Mouse (Mus musculus): ENCODE data around the gene Cebpg. TPM values are rescaled to one million over a fixed set of nuclear protein-coding genes. Genes with fewer than 3 reads are reported as not detected.

The Cebpg gene
- polyA plus RNA-seq, 1 experiment from 2014 or later: 30.5 TPM

- no peak for ATAC-seq (ENCODE audit: low FRiP score, low read depth)
- no peaks in the 10 kb centered on the region for H3K4me1 ChIP-seq (replicated peaks)
- no peak overlapping the region for H3K4me2 ChIP-seq
- no peaks in the 10 kb centered on the region for H3K36me3 ChIP-seq
- H3K9me3 ChIP-seq: no peaks in the 10 kb centered on the region
- no peak overlapping the region for H3K27ac ChIP-seq (replicated peaks)
- no peak overlapping the region for H3K9ac ChIP-seq
- no peak overlapping the region for H3K4me3 ChIP-seq
- no peaks in the 10 kb centered on the region for H3K27me3 ChIP-seq
- WGBS: 68% methylated on average over 3 of the region's 3 CpGs
These were observed 9.6 kb upstream of the Cebpg start for GRCm38 (mm10) chr7:35065958-35066357.

- no peak overlapping the region for H3K4me2 ChIP-seq
- no peaks in the 10 kb centered on the region for H3K36me3 ChIP-seq
- no peak overlapping the region for H3K9ac ChIP-seq
- no peaks in the 10 kb centered on the region for H3K9me3 ChIP-seq
- no peaks in the 10 kb centered on the region for H3K27me3 ChIP-seq
- no peaks in the 10 kb centered on the region for H3K4me1 ChIP-seq (replicated peaks)
- 69% methylated on average over 14 of the region's 14 CpGs for WGBS
- no peak for ATAC-seq (ENCODE audit: low FRiP score, low read depth)
- no peak overlapping the region for H3K4me3 ChIP-seq
- H3K27ac ChIP-seq (replicated peaks): no peak overlapping the region
These were observed 8.2 kb upstream of the Cebpg start for GRCm38 (mm10) chr7:35064286-35065258.

GRCm38 (mm10) chr7:35059467-35059866 is 3.1 kb upstream of the Cebpg start:
- Histone ChIP-seq H3K4me3 (no peak overlapping the region), H3K9ac (no peak overlapping the region), H3K36me3 (no peaks in the 10 kb centered on the region), H3K4me2 (no peak overlapping the region), H3K4me1 (replicated peaks) (peaks cover 16% of the 10 kb centered on the region), H3K9me3 (no peaks in the 10 kb centered on the region), H3K27me3 (no peaks in the 10 kb centered on the region), H3K27ac (replicated peaks) (no peak overlapping the region)
- ATAC-seq (ENCODE audit: low FRiP score, low read depth): no peak
- 76% methylated on average over 5 of the region's 5 CpGs for whole genome bisulfite sequencing

GRCm38 (mm10) chr7:35058329-35058728 is 2.0 kb upstream of the Cebpg start:
- H3K36me3 ChIP-seq: no peaks in the 10 kb centered on the region
- no peak overlapping the region for H3K4me3 ChIP-seq
- H3K9me3 ChIP-seq: no peaks in the 10 kb centered on the region
- H3K4me1 ChIP-seq (replicated peaks): peaks cover 25% of the 10 kb centered on the region
- WGBS: 86% methylated on average over 1 of the region's 1 CpGs
- no peak overlapping the region for H3K27ac ChIP-seq (replicated peaks)
- ATAC-seq (ENCODE audit: low FRiP score, low read depth): no peak
- H3K4me2 ChIP-seq: no peak overlapping the region
- no peaks in the 10 kb centered on the region for H3K27me3 ChIP-seq
- H3K9ac ChIP-seq: no peak overlapping the region

- ATAC-seq (ENCODE audit: low FRiP score, low read depth): no peak
- H3K4me2 ChIP-seq: no peak overlapping the region
- H3K36me3 ChIP-seq: no peaks in the 10 kb centered on the region
- H3K4me3 ChIP-seq: no peak overlapping the region
- H3K27me3 ChIP-seq: no peaks in the 10 kb centered on the region
- H3K9me3 ChIP-seq: no peaks in the 10 kb centered on the region
- 83% methylated on average over 4 of the region's 4 CpGs for WGBS
- peaks cover 29% of the 10 kb centered on the region for H3K4me1 ChIP-seq (replicated peaks)
- H3K9ac ChIP-seq: no peak overlapping the region
- H3K27ac ChIP-seq (replicated peaks): no peak overlapping the region
These were observed 1.2 kb upstream of the Cebpg start for GRCm38 (mm10) chr7:35057569-35057968.

- peak; percentile 13; the same call in 1 of the 2 replicates for ATAC-seq (ENCODE audit: low FRiP score, low read depth)
- H3K36me3 ChIP-seq: no peaks in the 10 kb centered on the region
- WGBS: 22% methylated on average over 10 of the region's 10 CpGs
These were observed 626 bp upstream of the Cebpg start for GRCm38 (mm10) chr7:35056999-35057398.

GRCm38 (mm10) chr7:35055619-35056435 is 546 bp downstream of the Cebpg start:
- Histone ChIP-seq H3K27ac (replicated peaks) (peak overlapping the region; percentile 93), H3K4me3 (peak overlapping the region; percentile 99), H3K9ac (peak overlapping the region; percentile 97), H3K4me1 (replicated peaks) (peaks cover 29% of the 10 kb centered on the region), H3K36me3 (no peaks in the 10 kb centered on the region), H3K27me3 (no peaks in the 10 kb centered on the region), H3K9me3 (no peaks in the 10 kb centered on the region), H3K4me2 (peak overlapping the region; percentile 80)
- ATAC-seq (ENCODE audit: low FRiP score, low read depth): peak; percentile 91
- under 1% methylated on average over 60 of the region's 77 CpGs for WGBS

More at GRCm38 (mm10) chr7:35056999-35057398, 626 bp upstream of the Cebpg start:
- Histone ChIP-seq H3K27me3 (no peaks in the 10 kb centered on the region), H3K9me3 (no peaks in the 10 kb centered on the region), H3K9ac (peak overlapping the region; percentile 97; the same call in 1 of the 2 replicates), H3K4me3 (peak overlapping the region; percentile 99), H3K4me2 (peak overlapping the region; percentile 80), H3K4me1 (replicated peaks) (peaks cover 29% of the 10 kb centered on the region), H3K27ac (replicated peaks) (peak overlapping the region; percentile 93; the same call in 1 of the 2 replicates)

- no peak for ATAC-seq (ENCODE audit: low FRiP score, low read depth)
- H3K4me3 ChIP-seq: peak overlapping the region; percentile 99
- H3K27me3 ChIP-seq: no peaks in the 10 kb centered on the region
- 48% methylated on average over 2 of the region's 2 CpGs for WGBS
- peaks cover 33% of the 10 kb centered on the region for H3K4me1 ChIP-seq (replicated peaks)
- H3K27ac ChIP-seq (replicated peaks): peak overlapping the region; percentile 93
- peak overlapping the region; percentile 97 for H3K9ac ChIP-seq
- H3K9me3 ChIP-seq: no peaks in the 10 kb centered on the region
- no peaks in the 10 kb centered on the region for H3K36me3 ChIP-seq
- peak overlapping the region; percentile 80 for H3K4me2 ChIP-seq
These were observed 1.3 kb downstream of the Cebpg start for GRCm38 (mm10) chr7:35054977-35055618.

GRCm38 (mm10) chr7:35054286-35054685 is 2.1 kb downstream of the Cebpg start:
- no peaks in the 10 kb centered on the region; the same call in 1 of the 2 replicates for H3K36me3 ChIP-seq
- H3K4me1 ChIP-seq (replicated peaks): peaks cover 33% of the 10 kb centered on the region
- no peaks in the 10 kb centered on the region for H3K27me3 ChIP-seq
- H3K4me3 ChIP-seq: no peak overlapping the region
- H3K9ac ChIP-seq: no peak overlapping the region
- H3K27ac ChIP-seq (replicated peaks): no peak overlapping the region
- H3K9me3 ChIP-seq: no peaks in the 10 kb centered on the region
- peak overlapping the region; percentile 80 for H3K4me2 ChIP-seq
- WGBS: 79% methylated on average over 1 of the region's 1 CpGs
- no peak for ATAC-seq (ENCODE audit: low FRiP score, low read depth)

- Histone ChIP-seq H3K4me2 (no peak overlapping the region), H3K9me3 (no peaks in the 10 kb centered on the region), H3K4me1 (replicated peaks) (peaks cover 33% of the 10 kb centered on the region), H3K27me3 (no peaks in the 10 kb centered on the region), H3K36me3 (no peaks in the 10 kb centered on the region; the same call in 1 of the 2 replicates), H3K9ac (no peak overlapping the region), H3K27ac (replicated peaks) (no peak overlapping the region), H3K4me3 (no peak overlapping the region)
- WGBS: 90% methylated on average over 3 of the region's 3 CpGs
- ATAC-seq (ENCODE audit: low FRiP score, low read depth): no peak
These were observed 3.2 kb downstream of the Cebpg start for GRCm38 (mm10) chr7:35053161-35053560.

- Histone ChIP-seq H3K4me1 (replicated peaks) (peaks cover 27% of the 10 kb centered on the region), H3K4me2 (no peak overlapping the region), H3K9me3 (no peaks in the 10 kb centered on the region), H3K27me3 (no peaks in the 10 kb centered on the region), H3K36me3 (peaks cover 13% of the 10 kb centered on the region), H3K4me3 (no peak overlapping the region), H3K9ac (no peak overlapping the region), H3K27ac (replicated peaks) (no peak overlapping the region)
- 83% methylated on average over 12 of the region's 12 CpGs for WGBS
- no peak for ATAC-seq (ENCODE audit: low FRiP score, low read depth)
These were observed 5.8 kb downstream of the Cebpg start for GRCm38 (mm10) chr7:35050540-35050939.

Data from hindbrain, embryonic 15.5 days (tissue).